Mouse (Mus musculus) adrenal gland, adult 18-20 months (tissue): ENCODE measurements around the gene Exosc7. TPM values are rescaled to one million over a fixed set of nuclear protein-coding genes. Genes with fewer than 3 reads are reported as not detected.

Experiments used
- DNase-seq, 2 experiments: peaks; one replicate each; pipeline ENCODE4 v3.0.0; 2021 to 2022; ENCODE audit warnings: low spot score in 2 of 2
- total RNA-seq, 2 experiments: library from RNA; stranded (reverse); gene quantifications; 1 replicate in 1 of 2; 2 replicates in 1 of 2; pipeline ENCODE4 v1.2.3; 2021

The Exosc7 gene
- total RNA-seq, 2 experiments from 2014 or later: 27.3 to 34.6 TPM

GRCm38 (mm10) chr9:123136953-123137682 lies 24.1 kb downstream of the Exosc7 start:
- no peak for DNase-seq

GRCm38 (mm10) chr9:123138891-123139474 lies 26.0 kb downstream of the Exosc7 start:
- peak in 1 of 2 experiments; percentile 36 for DNase-seq

- no peak for DNase-seq
Observed at GRCm38 (mm10) chr9:123139887-123140614, 27.0 kb downstream of the Exosc7 start.

GRCm38 (mm10) chr9:123148430-123148829 lies 35.4 kb downstream of the Exosc7 start:
- DNase-seq: no peak

GRCm38 (mm10) chr9:123150241-123151020 lies 37.4 kb downstream of the Exosc7 start, which contains the start of gene Clec3b:
TSS of gene Clec3b (plus strand) at chr9:123150946.
- DNase-seq: no peak

GRCm38 (mm10) chr9:123151561-123151960 lies 38.5 kb downstream of the Exosc7 start:
- DNase-seq: no peak

GRCm38 (mm10) chr9:123152026-123152425 lies 39.0 kb downstream of the Exosc7 start:
- no peak for DNase-seq

- DNase-seq: no peak
Observed at GRCm38 (mm10) chr9:123153121-123153520, 40.1 kb downstream of the Exosc7 start.

GRCm38 (mm10) chr9:123156910-123157361 lies 43.9 kb downstream of the Exosc7 start:
- peak in 1 of 2 experiments; percentile 43 for DNase-seq

- no peak for DNase-seq
Observed at GRCm38 (mm10) chr9:123157699-123158098, 44.7 kb downstream of the Exosc7 start.

GRCm38 (mm10) chr9:123158125-123158836 lies 45.3 kb downstream of the Exosc7 start:
- no peak for DNase-seq

- peak; percentile 57 to 60 for DNase-seq
Observed at GRCm38 (mm10) chr9:123159330-123159729, 46.3 kb downstream of the Exosc7 start.

- DNase-seq: no peak
Observed at GRCm38 (mm10) chr9:123161792-123162191, 48.8 kb downstream of the Exosc7 start.

- no peak for DNase-seq
Observed at GRCm38 (mm10) chr9:123162985-123163694, 50.1 kb downstream of the Exosc7 start.

- no peak for DNase-seq
Observed at GRCm38 (mm10) chr9:123165781-123166443, 52.9 kb downstream of the Exosc7 start.

- no peak for DNase-seq
Observed at GRCm38 (mm10) chr9:123173760-123174159, 60.7 kb downstream of the Exosc7 start.

GRCm38 (mm10) chr9:123174356-123174755 lies 61.3 kb downstream of the Exosc7 start:
- no peak for DNase-seq

- DNase-seq: no peak
Observed at GRCm38 (mm10) chr9:123177380-123178048, 64.5 kb downstream of the Exosc7 start.

GRCm38 (mm10) chr9:123180003-123180402 lies 67.0 kb downstream of the Exosc7 start:
- DNase-seq: no peak
